Mouse (Mus musculus): ENCODE results near the gene Plxnc1.

The Plxnc1 gene

GRCm38 (mm10) chr10:94947915-94948675 lies 3.5 kb upstream of the Plxnc1 start:
- no peak for DNase-seq (ENCODE audit: low spot score in 2 of 2)

DNA sequence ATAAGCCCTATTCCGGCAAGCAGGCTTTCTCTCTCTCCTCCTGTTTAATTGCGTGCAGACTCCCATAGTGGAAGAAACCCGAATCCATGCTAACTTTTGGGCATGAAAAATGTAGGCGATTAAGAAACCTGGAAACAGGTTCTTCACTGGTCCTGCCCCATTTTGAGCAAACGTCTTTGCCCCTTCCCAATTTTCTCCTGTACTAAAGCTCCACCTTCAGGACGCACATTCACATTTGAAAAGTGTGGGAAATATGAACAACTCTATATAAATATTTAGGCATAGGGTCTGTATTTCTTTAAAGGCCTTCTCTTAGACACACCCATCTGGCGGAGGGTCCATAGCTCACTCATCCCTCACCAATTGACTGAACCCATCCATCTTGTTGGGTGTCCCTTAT lies 2.8 kb upstream of the Plxnc1 start:
- no peak for DNase-seq (ENCODE audit: low spot score in 2 of 2)

DNA sequence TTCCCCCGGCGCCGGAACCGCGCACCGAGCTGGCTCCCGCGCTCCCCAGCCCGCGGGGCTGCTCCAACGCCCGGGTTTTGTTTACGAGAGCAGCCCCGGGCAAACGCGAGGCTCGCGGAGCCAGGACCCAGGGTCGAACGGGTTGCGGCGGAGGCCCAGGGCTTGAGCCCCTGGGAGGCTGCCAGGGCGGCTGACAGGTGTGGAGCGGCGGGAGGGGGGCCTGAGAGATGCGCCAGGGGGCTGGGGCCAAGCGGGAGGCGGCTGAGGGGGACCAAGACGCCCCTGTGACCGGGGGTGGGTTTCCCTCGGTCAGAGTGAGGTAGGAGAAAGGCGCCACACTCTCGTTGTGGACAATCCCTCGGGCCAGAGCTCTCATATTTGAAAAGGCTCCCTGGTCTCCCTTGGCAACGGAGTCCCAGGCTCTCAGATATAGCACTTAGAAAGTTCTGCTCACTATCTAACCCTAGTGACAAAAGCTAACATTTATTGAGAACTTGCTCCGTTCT lies 624 bp upstream of the Plxnc1 start:
- no peak for DNase-seq (ENCODE audit: low spot score in 2 of 2)

GRCm38 (mm10) chr10:94943846-94944690 lies 567 bp downstream of the Plxnc1 start:
- peak in 1 of 2 experiments; percentile 47 for DNase-seq (ENCODE audit: low spot score in 2 of 2)

DNA sequence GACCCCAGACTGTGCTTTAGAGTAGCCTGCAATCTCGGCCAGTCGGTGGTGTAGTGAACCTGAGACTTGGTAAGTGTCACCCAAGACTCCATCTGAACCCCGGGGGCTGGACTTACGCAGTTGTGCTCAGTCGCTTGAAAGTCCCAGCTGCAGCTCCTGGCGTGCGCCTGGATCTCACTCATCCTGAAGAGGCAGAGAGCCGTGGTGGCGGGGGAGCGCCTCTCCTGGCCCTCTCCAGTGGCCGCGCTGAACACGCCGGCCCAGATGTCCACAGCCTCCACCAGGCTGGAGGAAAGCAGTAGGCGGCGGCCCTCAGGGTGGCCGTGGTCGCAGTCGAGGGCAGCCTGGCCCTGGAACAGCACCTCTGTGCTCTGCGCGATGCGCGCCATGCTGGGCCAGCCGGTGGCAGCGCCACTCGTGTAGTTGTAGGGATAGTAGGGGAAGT lies 1.2 kb downstream of the Plxnc1 start:
- DNase-seq (ENCODE audit: low spot score in 2 of 2), result peak in 1 of 2 experiments; percentile 48

DNA sequence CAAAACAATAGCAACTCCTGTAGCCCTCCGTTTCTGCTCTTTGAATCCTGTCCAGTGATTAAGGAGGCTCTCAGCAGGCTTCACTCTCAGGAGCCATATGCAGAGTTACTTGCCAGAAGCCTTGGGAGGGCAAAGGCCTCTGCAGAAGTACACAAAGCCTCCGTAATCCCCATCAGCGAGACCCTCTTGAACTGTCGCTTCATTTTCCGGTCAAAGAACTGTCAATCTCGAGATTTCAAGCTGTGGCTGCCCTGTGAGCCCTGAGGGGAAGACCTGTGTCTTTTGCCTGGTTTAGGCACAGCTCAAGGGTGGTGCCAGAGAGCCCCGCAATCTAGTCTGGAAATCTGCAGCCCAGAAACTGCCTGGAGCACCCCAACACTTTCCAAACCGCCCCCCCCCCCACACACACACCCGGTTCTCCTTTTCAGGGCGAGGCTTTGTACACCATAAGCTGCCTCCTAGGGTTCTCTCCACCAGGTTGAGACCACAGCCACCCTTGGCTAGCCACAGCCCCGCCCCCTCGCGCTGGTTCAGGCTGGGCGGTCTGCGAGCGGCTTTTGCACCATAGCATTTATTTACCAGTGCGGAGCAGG lies 2.1 kb downstream of the Plxnc1 start:
- no peak for DNase-seq (ENCODE audit: low spot score in 2 of 2)

GRCm38 (mm10) chr10:94941551-94941950 lies 3.1 kb downstream of the Plxnc1 start:
- DNase-seq (ENCODE audit: low spot score in 2 of 2), result no peak

GRCm38 (mm10) chr10:94940786-94941185 lies 3.8 kb downstream of the Plxnc1 start:
- no peak for DNase-seq (ENCODE audit: low spot score in 2 of 2)

DNA sequence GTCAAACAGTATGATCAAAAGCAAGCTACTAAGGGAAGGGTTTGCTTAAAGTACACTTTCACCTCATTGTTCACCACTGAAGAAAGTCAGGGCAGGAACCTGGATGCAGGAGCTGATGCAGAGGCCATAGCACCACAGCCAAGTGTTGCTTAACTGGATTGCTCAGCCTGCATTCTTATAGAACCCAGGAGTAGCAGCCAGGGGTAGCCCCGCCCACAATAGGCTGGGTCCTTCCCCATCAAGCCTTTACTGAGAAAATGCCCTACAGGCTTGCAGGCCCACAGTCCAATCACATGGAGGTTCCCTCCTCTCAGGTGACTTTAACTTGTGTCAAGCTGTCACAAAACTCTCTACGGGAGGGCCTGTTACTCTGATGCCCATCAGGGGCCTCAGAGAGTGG lies 4.6 kb downstream of the Plxnc1 start:
- no peak for DNase-seq (ENCODE audit: low spot score in 2 of 2)

DNA sequence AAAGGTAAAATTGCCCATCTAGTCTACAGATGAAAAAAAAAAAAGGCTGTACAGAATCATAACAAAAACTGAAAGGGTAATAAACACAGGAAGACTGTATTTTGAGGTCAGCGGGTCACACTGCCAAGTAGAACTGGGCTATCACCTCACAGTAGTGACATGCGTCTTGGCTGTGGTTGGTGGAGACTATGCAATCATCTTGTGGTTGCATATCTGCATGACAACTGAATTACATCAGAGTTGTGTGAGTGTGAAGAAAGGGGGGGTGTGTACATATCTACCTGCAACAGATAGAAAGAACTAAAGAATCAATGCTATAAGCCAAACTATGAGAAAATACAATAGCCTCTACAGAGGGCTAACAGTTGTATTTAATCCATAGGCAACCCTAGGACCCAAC lies 5.7 kb downstream of the Plxnc1 start:
- no peak for DNase-seq (ENCODE audit: low spot score in 2 of 2)

- DNase-seq (ENCODE audit: low spot score in 2 of 2), result no peak
These were observed 6.3 kb downstream of the Plxnc1 start for GRCm38 (mm10) chr10:94938320-94938719.

GRCm38 (mm10) chr10:94935270-94935669 lies 9.4 kb downstream of the Plxnc1 start:
- no peak for DNase-seq (ENCODE audit: low spot score in 2 of 2)

DNA sequence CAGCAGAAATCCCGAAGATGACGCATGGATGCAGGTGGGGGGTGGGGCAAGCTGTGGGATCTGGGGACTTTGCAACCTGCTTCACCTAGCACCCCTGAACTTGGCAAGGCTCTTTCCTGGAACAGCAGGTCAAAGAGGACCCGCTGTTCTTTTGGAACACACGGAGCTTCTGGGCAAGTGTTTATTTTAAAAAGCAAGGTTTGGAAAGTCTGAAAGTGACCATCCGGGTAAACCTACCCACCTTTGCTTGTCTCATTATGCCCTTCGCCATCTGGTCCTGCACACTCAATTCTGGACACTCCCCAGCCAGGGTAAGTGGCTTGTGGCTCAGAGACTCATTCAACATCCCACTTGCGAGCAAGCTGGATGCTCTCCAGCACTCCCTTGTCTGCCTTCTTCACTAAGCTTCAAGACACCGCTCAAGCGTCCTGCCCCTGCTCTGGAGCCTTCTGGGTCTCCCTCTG lies 10.5 kb downstream of the Plxnc1 start:
- no peak for DNase-seq (ENCODE audit: low spot score in 2 of 2)

- DNase-seq (ENCODE audit: low spot score in 2 of 2), result no peak
These were observed 12.4 kb downstream of the Plxnc1 start for GRCm38 (mm10) chr10:94931961-94932832.

GRCm38 (mm10) chr10:94928164-94928563 lies 16.5 kb downstream of the Plxnc1 start:
- no peak for DNase-seq (ENCODE audit: low spot score in 2 of 2)

DNA sequence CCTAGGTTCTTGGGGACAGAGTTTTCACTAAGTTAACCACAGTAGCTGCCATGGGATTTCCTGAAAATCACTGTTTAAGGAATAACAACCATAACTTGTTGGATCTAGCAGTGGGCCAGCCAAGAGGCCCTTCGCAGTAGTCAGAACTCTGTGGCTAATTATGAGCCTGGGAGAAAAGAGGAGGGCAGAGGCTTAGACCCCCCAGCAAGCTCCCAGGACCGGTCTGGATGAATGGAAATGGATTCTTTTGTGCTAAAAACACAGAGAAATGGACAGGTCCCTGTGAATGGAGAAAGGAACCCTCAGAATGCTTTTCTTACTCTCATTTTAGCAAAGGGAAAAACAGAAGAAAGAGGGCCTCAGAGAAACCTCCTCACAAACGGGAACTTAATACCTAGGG lies 18.3 kb downstream of the Plxnc1 start:
- no peak for DNase-seq (ENCODE audit: low spot score in 2 of 2)

- DNase-seq (ENCODE audit: low spot score in 2 of 2), result no peak
These were observed 19.8 kb downstream of the Plxnc1 start for GRCm38 (mm10) chr10:94924878-94925277.

GRCm38 (mm10) chr10:94924450-94924849 lies 20.2 kb downstream of the Plxnc1 start:
- no peak for DNase-seq (ENCODE audit: low spot score in 2 of 2)

DNA sequence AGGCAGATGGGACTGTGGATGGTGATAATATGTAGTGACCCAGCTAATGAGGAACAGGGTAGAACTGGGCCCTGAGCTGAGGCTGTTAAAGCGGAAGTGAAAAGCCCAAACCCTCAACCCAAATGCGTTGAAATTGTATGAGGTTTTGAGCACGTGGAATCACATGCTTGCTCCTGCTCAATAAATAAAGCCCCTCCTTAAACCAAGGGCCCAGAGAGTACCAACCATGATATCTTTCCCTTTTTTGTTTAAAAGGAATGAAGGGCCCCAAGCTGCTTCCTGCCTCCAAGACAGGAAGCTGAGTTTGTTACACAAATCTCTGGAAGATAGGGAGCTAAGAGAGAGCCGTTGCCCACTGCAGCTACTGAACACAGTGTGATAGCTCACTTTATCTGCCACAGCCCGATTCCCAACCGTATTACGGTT lies 21.3 kb downstream of the Plxnc1 start:
- DNase-seq (ENCODE audit: low spot score in 2 of 2), result no peak

DNA sequence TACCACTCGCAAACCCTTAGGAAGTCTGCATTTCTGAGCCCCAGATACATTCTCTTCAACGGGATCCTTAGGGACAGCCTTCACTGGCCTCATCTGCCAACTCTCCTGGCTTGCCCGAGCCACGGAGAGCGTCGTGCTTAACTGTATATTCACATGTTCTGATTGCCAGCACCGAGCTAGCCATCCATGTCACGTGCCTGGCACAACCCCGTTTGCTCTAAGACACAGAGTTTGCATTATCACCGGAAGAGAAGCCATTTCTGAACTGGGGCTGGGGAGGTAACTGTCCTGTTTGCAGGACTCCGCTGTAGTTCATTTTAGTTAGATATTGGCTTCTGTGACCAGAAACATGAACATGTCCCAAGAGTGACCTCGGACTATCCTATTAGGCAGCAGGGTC lies 21.8 kb downstream of the Plxnc1 start:
- DNase-seq (ENCODE audit: low spot score in 2 of 2), result no peak

DNA sequence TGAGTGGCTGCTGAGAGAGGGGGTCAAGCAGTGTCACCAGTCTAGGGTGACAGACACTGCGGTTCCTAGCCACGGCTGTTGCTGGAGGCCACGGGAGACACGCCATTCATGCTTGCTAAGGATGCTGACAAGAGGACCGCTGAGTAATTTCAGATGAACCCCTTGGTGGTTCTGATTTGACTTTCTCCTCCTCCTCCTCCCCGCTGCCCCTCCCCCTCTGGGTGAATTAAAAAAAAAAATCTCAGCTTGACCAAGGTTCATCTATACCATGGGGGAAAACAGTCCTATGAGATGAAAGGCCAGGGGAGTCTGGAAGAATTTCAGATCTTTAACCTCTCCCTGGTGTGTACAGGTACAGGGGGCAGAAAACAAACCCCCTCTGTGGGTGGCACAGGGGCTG lies 22.9 kb downstream of the Plxnc1 start:
- DNase-seq (ENCODE audit: low spot score in 2 of 2), result no peak
